Mouse (Mus musculus): ENCODE results near the gene Krtap10-4. TPM values are rescaled to one million over a fixed set of nuclear protein-coding genes. Genes with fewer than 3 reads are reported as not detected.
A peak's percentile ranks its signal among the peaks of the same experiment; 100 is the strongest.
"Not testable (repeated sequence)": the region's sequence is repeated elsewhere in the genome, so short reads cannot be mapped to it uniquely, and the experiment has no call there.

Gene Krtap10-4
- not detected for polyA plus RNA-seq (2017; shearing (Covaris generic))

DNA sequence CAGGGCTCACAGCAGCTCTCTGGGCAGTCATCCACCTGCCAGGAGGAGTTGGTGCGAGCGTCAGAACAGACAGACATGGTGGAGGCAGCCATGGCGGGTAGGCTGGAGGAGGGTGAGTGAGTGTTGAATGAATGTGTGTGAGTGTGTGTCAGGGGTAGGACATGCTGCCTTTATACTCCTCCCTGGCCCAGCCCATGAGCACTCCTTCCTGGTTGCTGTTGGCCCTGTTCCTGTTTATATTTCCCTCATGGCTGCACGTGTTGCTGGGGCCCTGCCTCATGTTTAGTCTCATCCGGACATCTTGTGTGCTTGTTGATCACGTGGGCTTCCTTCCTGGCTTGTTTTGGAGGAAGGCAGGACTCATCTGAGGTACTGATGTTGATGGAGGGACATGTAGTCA is at the start of gene Krtap10-4:
Gene Krtap10-4, minus strand, starts transcription at position 145 of the 400 bp plus-strand sequence.
- no peak for ATAC-seq

DNA sequence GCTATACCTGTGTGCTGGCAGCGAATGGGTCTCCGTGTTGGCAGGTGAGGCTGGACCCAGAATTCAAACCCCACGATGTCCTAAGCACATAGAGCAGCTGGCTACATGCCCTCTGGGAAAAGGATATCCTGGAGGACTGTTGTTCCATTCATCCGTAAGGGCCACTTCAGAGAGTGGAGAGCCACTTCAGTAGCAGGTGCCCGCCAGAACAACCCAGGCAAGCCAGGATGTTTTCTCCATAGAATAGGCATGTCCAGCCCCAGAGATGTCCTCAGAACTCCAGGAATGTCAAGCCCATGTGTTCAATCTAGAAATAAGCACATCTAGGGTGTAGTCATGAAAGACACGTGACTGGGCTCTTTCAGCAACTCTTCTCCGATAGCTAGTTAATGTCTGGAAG is 42.8 kb upstream of the Krtap10-4 start:
- no peak for ATAC-seq

- ATAC-seq: no peak
These were observed 40.7 kb upstream of the Krtap10-4 start for GRCm38 (mm10) chr10:77867546-77867945.

DNA sequence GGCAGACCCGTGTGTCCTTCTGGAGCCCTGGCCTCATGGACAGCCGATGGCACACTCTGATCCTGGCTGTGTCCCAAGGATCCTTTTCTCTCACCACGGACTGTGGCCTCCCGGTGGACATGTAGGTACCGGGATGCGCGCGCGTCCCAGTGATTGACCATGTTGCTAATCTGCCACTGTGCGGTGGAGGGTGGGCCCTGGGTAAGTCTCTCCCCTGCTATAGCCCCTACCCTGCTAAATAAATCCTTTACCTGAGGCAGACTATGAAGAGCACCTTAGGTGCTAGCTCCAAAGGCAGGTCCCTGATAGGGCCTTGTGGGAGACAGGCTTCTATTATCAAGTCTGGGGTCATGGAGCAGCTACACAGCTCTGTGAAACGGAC is 37.9 kb upstream of the Krtap10-4 start:
- ATAC-seq: peak; percentile 20

- peak; percentile 91 for ATAC-seq
These were observed 37.3 kb upstream of the Krtap10-4 start for GRCm38 (mm10) chr10:77864067-77864761.

DNA sequence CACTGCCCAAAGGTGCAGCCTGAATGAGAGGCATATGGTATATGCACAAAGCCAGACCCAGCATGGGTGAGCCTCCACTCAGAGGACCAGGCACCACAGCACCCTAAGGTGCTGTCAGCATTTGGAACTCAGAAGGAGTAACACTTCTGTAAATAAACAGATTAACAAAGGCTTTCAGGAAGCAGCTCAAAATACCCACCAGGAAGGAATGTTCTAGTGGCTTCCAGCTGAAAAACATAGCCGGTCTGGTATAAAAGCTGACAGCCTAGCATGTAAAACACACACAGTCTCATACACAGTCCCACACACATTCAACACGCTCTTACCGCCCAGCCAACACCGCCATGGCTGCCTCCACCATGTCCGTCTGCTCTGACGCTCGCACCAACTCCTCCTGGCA is 34.8 kb upstream of the Krtap10-4 start, which contains the start of gene Gm3285:
Gene Gm3285, plus strand, starts transcription at position 301 of the 400 bp plus-strand sequence.
- no peak for ATAC-seq

DNA sequence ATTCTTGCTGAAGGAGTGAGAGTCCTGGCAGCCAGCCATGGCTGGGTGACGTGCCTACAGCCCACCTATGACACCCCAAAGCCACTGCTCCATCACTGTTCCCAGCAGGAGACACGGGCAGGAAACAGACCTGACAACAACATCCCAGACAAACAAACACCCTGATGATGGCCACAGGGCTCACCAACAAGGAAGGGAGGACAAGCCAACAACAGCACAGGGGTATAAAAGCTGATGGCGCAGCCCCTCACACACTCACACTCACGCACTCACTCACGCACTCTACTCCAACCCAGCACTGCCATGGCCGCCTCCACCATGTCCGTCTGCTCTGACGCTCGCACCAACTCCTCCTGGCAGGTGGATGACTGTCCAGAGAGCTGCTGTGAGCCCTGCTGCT is 25.7 kb upstream of the Krtap10-4 start, which contains the start of gene Gm10318:
Gene Gm10318, plus strand, starts transcription at position 301 of the 400 bp plus-strand sequence.
- no peak for ATAC-seq

- no peak for ATAC-seq
These were observed 20.6 kb upstream of the Krtap10-4 start for GRCm38 (mm10) chr10:77847538-77847937.

DNA sequence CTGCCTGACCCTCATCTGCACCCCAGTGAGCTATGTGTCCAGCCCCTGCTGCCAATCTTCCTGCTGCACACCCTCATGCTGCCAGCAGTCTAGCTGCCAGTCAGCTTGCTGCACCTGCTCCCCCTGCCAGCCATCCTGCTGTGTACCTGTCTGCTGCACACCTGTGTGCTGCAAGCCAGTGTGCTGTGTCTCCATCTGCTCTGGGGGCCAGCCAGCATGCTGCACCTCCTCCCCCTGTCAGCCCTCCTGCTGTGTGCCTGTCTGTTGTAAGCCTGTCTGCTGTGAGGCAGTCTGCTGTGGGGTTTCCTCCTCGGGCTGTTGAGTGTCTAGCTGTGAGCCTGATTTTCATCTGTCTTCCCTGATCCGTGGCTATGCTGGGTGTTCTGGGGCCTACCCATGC is 20.1 kb upstream of the Krtap10-4 start:
- ATAC-seq: no peak

DNA sequence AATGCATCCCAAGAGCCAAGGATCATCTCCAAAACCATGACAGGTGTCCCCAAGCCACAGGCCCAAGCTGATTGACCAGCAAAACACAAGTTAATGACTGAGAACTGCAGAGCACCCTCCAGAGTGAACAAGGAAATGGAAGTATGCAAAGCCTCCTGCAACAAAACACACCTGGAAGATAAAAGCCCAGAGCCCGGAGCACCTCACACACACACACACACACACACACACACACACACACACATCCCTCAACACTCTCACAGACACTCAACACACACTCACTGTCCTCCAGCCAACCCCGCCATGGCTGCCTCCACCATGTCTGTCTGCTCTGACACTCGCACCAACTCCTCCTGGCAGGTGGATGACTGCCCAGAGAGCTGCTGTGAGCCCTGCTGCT is 19.6 kb upstream of the Krtap10-4 start, which contains the start of gene Gm36176:
Gene Gm36176, plus strand, starts transcription at position 301 of the 400 bp plus-strand sequence.
- no peak for ATAC-seq

DNA sequence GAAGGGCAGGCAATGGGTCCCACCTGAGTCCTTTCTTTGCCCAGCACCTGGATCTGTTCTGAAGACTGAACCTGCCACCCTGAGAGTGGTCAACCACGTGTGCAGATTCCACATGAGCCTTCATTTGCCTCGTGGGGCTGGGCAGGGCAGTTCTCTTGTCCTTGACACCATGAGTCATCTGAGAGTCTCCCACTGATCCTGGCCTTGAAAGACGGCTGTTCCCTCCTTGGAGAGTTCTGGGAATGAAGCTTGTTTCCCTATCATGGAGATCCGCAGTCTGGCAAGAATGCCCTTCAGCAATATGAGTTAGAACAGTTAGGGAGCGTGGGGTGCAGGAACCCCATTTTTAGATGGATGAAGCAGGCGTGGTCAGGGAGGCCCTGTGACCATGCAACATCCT is 12.1 kb upstream of the Krtap10-4 start:
- no peak for ATAC-seq

- ATAC-seq: no peak
These were observed 8.8 kb upstream of the Krtap10-4 start, which contains the start of gene Krtap10-10 for GRCm38 (mm10) chr10:77835647-77836046. Gene Krtap10-10, plus strand, starts transcription at chr10:77835947.

- ATAC-seq: no peak
These were observed 7.7 kb downstream of the Krtap10-4 start for GRCm38 (mm10) chr10:77819203-77819602.

GRCm38 (mm10) chr10:77818523-77818922 is 8.4 kb downstream of the Krtap10-4 start:
- ATAC-seq: no peak

GRCm38 (mm10) chr10:77815514-77815913 is 11.4 kb downstream of the Krtap10-4 start:
- no peak for ATAC-seq

DNA sequence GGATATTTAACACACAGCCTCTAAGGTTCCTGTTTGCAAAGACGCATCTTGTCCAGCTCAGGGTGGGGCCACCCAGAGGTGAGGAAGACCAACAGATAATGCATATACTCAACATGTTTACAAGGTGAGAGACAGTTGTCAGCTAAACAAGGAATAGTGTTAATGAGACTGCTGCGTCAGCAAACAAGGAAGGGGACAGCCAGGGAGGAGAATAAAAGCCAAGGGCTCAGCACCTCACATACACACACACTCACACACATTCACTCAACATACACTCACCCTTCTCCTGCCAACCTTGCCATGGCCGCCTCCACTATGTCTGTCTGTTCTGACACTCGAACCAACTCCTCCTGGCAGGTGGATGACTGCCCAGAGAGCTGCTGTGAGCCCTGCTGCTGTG is 12.5 kb downstream of the Krtap10-4 start, which contains the start of gene Gm2696:
Gene Gm2696, plus strand, starts transcription at position 301 of the 400 bp plus-strand sequence.
- no peak for ATAC-seq

DNA sequence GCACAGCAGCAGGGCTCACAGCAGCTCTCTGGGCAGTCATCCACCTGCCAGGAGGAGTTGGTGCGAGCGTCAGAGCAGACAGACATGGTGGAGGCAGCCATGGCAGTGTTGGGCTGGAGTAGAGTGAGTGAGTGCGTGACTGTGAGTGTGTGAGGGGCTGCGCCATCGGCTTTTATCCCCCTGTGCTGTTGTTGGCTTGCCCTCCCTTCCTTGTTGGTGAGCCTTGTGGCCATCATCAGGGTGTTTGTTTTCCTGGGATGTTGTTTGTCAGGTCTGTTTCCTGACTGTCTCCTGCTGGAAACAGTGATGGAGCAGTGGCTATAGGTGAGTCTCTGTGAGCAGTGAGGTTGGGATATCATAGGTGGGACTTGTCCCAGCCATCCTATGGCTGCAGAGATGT is 15.2 kb downstream of the Krtap10-4 start, which contains the start of gene Gm9507:
Gene Gm9507, minus strand, starts transcription at position 101 of the 400 bp plus-strand sequence.
- no peak for ATAC-seq

- ATAC-seq: no peak
These were observed 22.8 kb downstream of the Krtap10-4 start for GRCm38 (mm10) chr10:77804095-77804494.

DNA sequence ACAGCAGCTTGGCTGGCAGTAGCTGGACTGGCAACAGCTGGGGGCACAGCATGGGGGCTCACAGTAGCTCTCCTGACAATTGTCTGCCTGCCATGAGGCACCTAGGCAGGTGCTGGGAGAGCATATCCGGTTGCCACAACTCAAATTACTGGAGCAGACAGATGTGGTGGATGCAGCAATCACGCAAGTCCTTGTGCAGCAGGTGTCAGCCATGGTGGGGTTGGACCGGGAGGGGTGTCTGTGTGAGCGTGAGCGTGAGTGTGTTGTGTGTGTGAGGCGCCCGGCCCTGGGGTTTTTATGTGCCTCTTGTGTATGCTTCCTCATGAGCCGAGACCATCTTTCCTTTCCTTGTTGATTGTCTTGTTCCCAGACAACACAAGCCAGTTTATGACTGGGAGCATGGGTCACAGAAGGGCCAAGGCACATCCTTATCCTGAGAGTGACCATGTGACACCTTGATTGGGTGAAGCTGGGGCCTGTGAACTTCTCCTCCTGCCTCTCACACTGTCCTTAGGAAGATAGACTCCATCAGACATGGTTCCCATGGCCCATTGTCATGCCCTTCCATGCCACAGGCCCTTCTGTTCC is 27.9 kb downstream of the Krtap10-4 start, which contains the start of gene Gm19668:
Gene Gm19668, minus strand, starts transcription at position 213 of the 588 bp plus-strand sequence.
- ATAC-seq: no peak

- ATAC-seq: not testable (repeated sequence)
These were observed 28.6 kb downstream of the Krtap10-4 start for GRCm38 (mm10) chr10:77798164-77798920.

GRCm38 (mm10) chr10:77797677-77798076 is 29.2 kb downstream of the Krtap10-4 start:
- no peak for ATAC-seq

DNA sequence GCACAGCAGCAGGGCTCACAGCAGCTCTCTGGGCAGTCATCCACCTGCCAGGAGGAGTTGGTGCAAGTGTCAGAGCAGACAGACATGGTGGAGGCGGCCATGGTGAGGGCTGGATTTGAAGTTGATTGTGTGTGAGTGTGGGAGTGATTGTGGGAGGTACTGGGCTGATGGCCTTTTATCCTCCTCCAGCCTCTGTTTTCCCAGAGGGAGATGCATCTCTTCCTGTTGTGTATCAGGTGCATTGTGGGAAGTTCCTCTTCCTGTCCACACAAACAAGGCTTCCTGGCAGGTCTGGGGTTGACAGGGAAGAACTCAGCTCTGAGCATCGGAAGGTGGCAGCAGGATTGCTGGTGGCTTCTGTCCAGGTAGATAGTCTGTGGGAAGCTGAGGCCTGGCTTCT is 31.9 kb downstream of the Krtap10-4 start, which contains the start of gene Gm9639:
Gene Gm9639, minus strand, starts transcription at position 101 of the 400 bp plus-strand sequence.
- ATAC-seq: no peak

- no peak for ATAC-seq
These were observed 38.3 kb downstream of the Krtap10-4 start for GRCm38 (mm10) chr10:77788621-77789020.

Data from CD4-positive, CD25-positive, alpha-beta regulatory T cell, adult 4 months (primary cell).